Mouse (Mus musculus) MEL (cell line): ENCODE measurements around the gene Cebpzos. TPM values are rescaled to one million over a fixed set of nuclear protein-coding genes. Genes with fewer than 3 reads are reported as not detected.

Experiments
- DNase-seq: peaks from one replicate; pipeline ENCODE4 v3.0.0; 2011; ENCODE audit warnings: low read depth, low spot score
- H3K27ac ChIP-seq: 2 replicates; pipeline ENCODE4 v1.5.1; 2012; ENCODE audit warnings: low read depth, mild to moderate bottlenecking, control low read depth, low read length, moderate library complexity; ENCODE audit not compliant: control insufficient read depth
- H3K27me3 ChIP-seq, 2 experiments: fragments of 150-350 bp in 1 of 2; sonication (generic) in 1 of 2; 2 replicates each; pipeline ENCODE4 v1.6.1; 2012; ENCODE audit warnings: low read length in 2 of 2, mild to moderate bottlenecking in 2 of 2, improper control_type of control experiment in 1 of 2, moderate library complexity in 1 of 2; ENCODE audit not compliant: insufficient read depth in 2 of 2, control insufficient read depth in 1 of 2
- H3K36me3 ChIP-seq, 2 experiments: 2 replicates each; pipeline ENCODE4 v1.6.1; 2012 to 2014; ENCODE audit warnings: low read length in 2 of 2, improper control_type of control experiment in 1 of 2, inconsistent platforms in 1 of 2, mild to moderate bottlenecking in 1 of 2; ENCODE audit not compliant: insufficient read depth in 2 of 2, control insufficient read depth in 1 of 2
- H3K4me1 ChIP-seq, 2 experiments: fragments of 150-350 bp in 1 of 2; sonication (generic) in 1 of 2; 2 replicates each; pipeline ENCODE4 v1.6.1; 2012; ENCODE audit warnings: low read length in 2 of 2, improper control_type of control experiment in 1 of 2, mild to moderate bottlenecking in 1 of 2; ENCODE audit not compliant: insufficient read depth in 2 of 2, control insufficient read depth in 1 of 2
- H3K4me3 ChIP-seq, 2 experiments: fragments of 150-350 bp in 1 of 2; sonication (generic) in 1 of 2; 2 replicates each; pipeline ENCODE4 v1.5.1; 2012; ENCODE audit warnings: low read depth in 2 of 2, low read length in 2 of 2, mild to moderate bottlenecking in 2 of 2, moderate library complexity in 2 of 2, control low read depth in 1 of 2, improper control_type of control experiment in 1 of 2; ENCODE audit not compliant: control insufficient read depth in 1 of 2, insufficient read depth in 1 of 2
- H3K79me2 ChIP-seq: 2 replicates; pipeline ENCODE4 v1.6.1; 2012; ENCODE audit warnings: mild to moderate bottlenecking, low read length, moderate library complexity; ENCODE audit not compliant: control insufficient read depth, poor library complexity, insufficient read depth
- H3K9ac ChIP-seq: 2 replicates; pipeline ENCODE4 v1.6.1; 2012; ENCODE audit warnings: low read depth, mild to moderate bottlenecking, control low read depth, low read length, moderate library complexity; ENCODE audit not compliant: control insufficient read depth, poor library complexity, severe bottlenecking
- H3K9me3 ChIP-seq: fragments of 150-350 bp; sonication (generic); replicated peaks from 2 replicates; pipeline ENCODE4 v1.6.1; 2012; ENCODE audit warnings: mild to moderate bottlenecking, low read length, improper control_type of control experiment, moderate library complexity; ENCODE audit not compliant: insufficient read depth
- CHD2 ChIP-seq: IDR thresholded peaks from 2 replicates; pipeline ENCODE4 v1.6.1; 2011; ENCODE audit warnings: low read length, improper control_type of control experiment
- CTCF ChIP-seq, 3 experiments: IDR thresholded peaks in 2 of 3; conservative IDR thresholded peaks in 1 of 3; 2 replicates each; pipeline ENCODE4 v1.5.1; 2011 to 2012; ENCODE audit warnings: low read length in 3 of 3, low read depth in 2 of 3, mild to moderate bottlenecking in 2 of 3, improper control_type of control experiment in 1 of 3, inconsistent platforms in 1 of 3, mixed read lengths in 1 of 3, moderate library complexity in 1 of 3; ENCODE audit not compliant: control insufficient read depth in 1 of 3, insufficient read depth in 1 of 3, poor library complexity in 1 of 3, severe bottlenecking in 1 of 3
- ELF1 ChIP-seq: IDR thresholded peaks from 2 replicates; pipeline ENCODE4 v1.6.1; 2014; ENCODE audit warnings: low read depth, mild to moderate bottlenecking, inconsistent platforms, low read length, improper control_type of control experiment, moderate library complexity
- EP300 ChIP-seq, 2 experiments: IDR thresholded peaks; 2 replicates each; pipeline ENCODE4 v1.6.1; 2011; ENCODE audit warnings: improper control_type of control experiment in 2 of 2, low read length in 2 of 2, low read depth in 1 of 2, mild to moderate bottlenecking in 1 of 2
- GABPA ChIP-seq: IDR thresholded peaks from 2 replicates; pipeline ENCODE4 v1.6.1; 2012; ENCODE audit warnings: low read depth, mild to moderate bottlenecking, inconsistent platforms, low read length, improper control_type of control experiment, moderate library complexity
- HCFC1 ChIP-seq: IDR thresholded peaks from 2 replicates; pipeline ENCODE4 v1.6.1; 2012; ENCODE audit warnings: low read depth, mild to moderate bottlenecking, inconsistent platforms, low read length, improper control_type of control experiment, moderate library complexity
- JUND ChIP-seq: IDR thresholded peaks from 2 replicates; pipeline ENCODE4 v1.6.1; 2011; ENCODE audit warnings: low read depth, mild to moderate bottlenecking, improper control_type of control experiment, low read length
- MAX ChIP-seq: IDR thresholded peaks from 2 replicates; pipeline ENCODE4 v1.6.1; 2011; ENCODE audit warnings: low read length, improper control_type of control experiment
- MXI1 ChIP-seq: IDR thresholded peaks from 2 replicates; pipeline ENCODE4 v1.6.1; 2011; ENCODE audit warnings: mild to moderate bottlenecking, low read depth, low read length, improper control_type of control experiment
- MYC ChIP-seq: IDR thresholded peaks from 2 replicates; pipeline ENCODE4 v1.6.1; 2011; ENCODE audit warnings: low read depth, mild to moderate bottlenecking, low read length, improper control_type of control experiment, moderate library complexity
- POLR2AphosphoS2 ChIP-seq: IDR thresholded peaks from 2 replicates; pipeline ENCODE4 v1.6.1; 2011; ENCODE audit warnings: low read length, improper control_type of control experiment
- POLR2AphosphoS5 ChIP-seq: IDR thresholded peaks from 2 replicates; pipeline ENCODE4 v1.6.1; 2012; ENCODE audit warnings: low read depth, borderline replicate concordance, mild to moderate bottlenecking, inconsistent platforms, low read length, moderate library complexity, mixed read lengths
- RAD21 ChIP-seq: IDR thresholded peaks from 2 replicates; pipeline ENCODE4 v1.6.1; 2011; ENCODE audit warnings: mild to moderate bottlenecking, low read depth, low read length, improper control_type of control experiment
- RCOR1 ChIP-seq: IDR thresholded peaks from 2 replicates; pipeline ENCODE4 v1.6.1; 2012; ENCODE audit warnings: low read depth, mild to moderate bottlenecking, inconsistent platforms, low read length, improper control_type of control experiment
- SIN3A ChIP-seq: IDR thresholded peaks from 2 replicates; pipeline ENCODE4 v1.6.1; 2012; ENCODE audit warnings: low read length, improper control_type of control experiment, inconsistent platforms
- SMC3 ChIP-seq: IDR thresholded peaks from 2 replicates; pipeline ENCODE4 v1.6.1; 2011; ENCODE audit warnings: low read depth, low read length, improper control_type of control experiment
- TCF12 ChIP-seq: IDR thresholded peaks from 2 replicates; pipeline ENCODE4 v1.6.1; 2014; ENCODE audit warnings: low read depth, mild to moderate bottlenecking, inconsistent platforms, low read length, improper control_type of control experiment, moderate library complexity
- UBTF ChIP-seq: IDR thresholded peaks from 2 replicates; pipeline ENCODE4 v1.6.1; 2012; ENCODE audit warnings: low read depth, mild to moderate bottlenecking, inconsistent platforms, low read length, improper control_type of control experiment, moderate library complexity, borderline replicate concordance; ENCODE audit not compliant: insufficient read depth
- USF1 ChIP-seq: IDR thresholded peaks from 2 replicates; pipeline ENCODE4 v1.6.1; 2014; ENCODE audit warnings: low read depth, mild to moderate bottlenecking, inconsistent platforms, low read length, improper control_type of control experiment, moderate library complexity
- ZC3H11A ChIP-seq: IDR thresholded peaks from 2 replicates; pipeline ENCODE4 v1.6.1; 2012; ENCODE audit warnings: low read depth, mild to moderate bottlenecking, inconsistent platforms, low read length, improper control_type of control experiment
- ZKSCAN1 ChIP-seq: IDR thresholded peaks from 2 replicates; pipeline ENCODE4 v1.6.1; 2012; ENCODE audit warnings: low read depth, mild to moderate bottlenecking, inconsistent platforms, low read length, improper control_type of control experiment, moderate library complexity
- ZMIZ1 ChIP-seq: IDR thresholded peaks from 2 replicates; pipeline ENCODE4 v1.6.1; 2012; ENCODE audit warnings: low read depth, mild to moderate bottlenecking, inconsistent platforms, low read length, improper control_type of control experiment, moderate library complexity
- polyA plus RNA-seq, 2 experiments: library from polyadenylated mRNA; stranded (reverse) in 1 of 2; unstranded in 1 of 2; fragments of >175 nt in 1 of 2; fragments of >200 nt in 1 of 2; gene quantifications; 2 replicates each; pipeline versions ENCODE4 v1.2.1 to v1.2.4; 2012; ENCODE audit warnings: low replicate concordance in 2 of 2, low read depth in 1 of 2; ENCODE audit not compliant: insufficient read length in 2 of 2, insufficient read depth in 1 of 2, missing spikeins in 1 of 2
- total RNA-seq: library from RNA; depleted of rRNA; stranded (reverse); fragments of 300-350 nt; gene quantifications from 2 replicates; pipeline ENCODE4 v1.2.3, GENCODE M21; 2012

Gene Cebpzos
- total and polyA plus RNA-seq, 3 experiments: 18.9 to 30.2 TPM; not detected in 1

DNA sequence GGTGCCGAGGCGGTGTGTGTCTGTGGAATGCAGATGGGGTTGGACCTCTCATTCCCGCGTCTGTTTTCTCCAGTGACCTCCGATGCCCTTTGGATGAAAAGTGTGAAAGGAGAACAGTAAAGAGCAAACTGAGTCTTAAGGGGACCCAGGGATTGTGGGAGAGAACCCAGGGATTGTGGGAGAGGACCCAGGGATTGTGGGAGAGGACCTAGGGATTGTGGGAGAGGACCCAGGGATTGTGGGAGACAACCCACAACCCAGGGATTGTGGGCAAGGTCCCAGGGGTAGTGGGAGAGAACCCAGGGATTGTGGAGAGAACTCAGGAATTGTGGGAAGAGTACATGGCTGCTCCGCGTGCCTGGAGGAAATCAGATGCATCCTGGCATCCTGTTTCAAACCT lies 21.3 kb upstream of the Cebpzos start:
- no peak for DNase-seq
- H3K27ac ChIP-seq: no peak overlapping the region
- no peaks in the 10 kb centered on the region for H3K4me1 ChIP-seq
- no peaks in the 10 kb centered on the region for H3K36me3 ChIP-seq
- H3K27me3 ChIP-seq: no peaks in the 10 kb centered on the region
- no peak overlapping the region for H3K4me3 ChIP-seq
- TF ChIP-seq CHD2 (no peak), HCFC1 (no peak), TCF12 (no peak), RAD21 (no peak), JUND (no peak), EP300 (IDR thresholded peaks at IDR 0.05; ENCODE audit: low read depth in 1 of 2, low read length in 2 of 2) (no peak), MYC (no peak), SIN3A (no peak), ZMIZ1 (no peak), ZKSCAN1 (no peak)
- TF ChIP-seq, all 39 proteins: peak for 0
- Histone ChIP-seq H3K9me3 (no peaks in the 10 kb centered on the region), H3K79me2 (no peaks in the 10 kb centered on the region), H3K9ac (no peak overlapping the region)

DNA sequence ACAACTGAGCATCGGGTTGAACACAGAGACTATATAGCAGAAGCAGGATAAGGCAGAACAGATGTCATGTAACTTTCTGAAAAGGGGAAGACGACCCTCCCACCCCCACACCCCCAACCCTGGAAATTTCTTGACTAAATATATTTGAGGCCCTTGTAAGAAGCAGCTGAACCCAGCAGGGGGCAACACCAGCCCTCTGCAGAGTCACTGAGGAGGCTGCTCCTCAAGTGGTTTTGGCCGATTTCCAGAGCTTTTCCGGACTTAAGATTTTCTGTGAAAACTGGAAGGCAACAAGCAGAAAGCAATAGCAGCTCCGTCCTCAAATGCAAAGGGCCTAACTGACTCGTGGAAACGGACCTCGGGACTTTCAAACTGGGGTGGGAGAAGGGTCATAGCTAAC lies 20.9 kb upstream of the Cebpzos start:
- Histone ChIP-seq H3K9me3 (no peaks in the 10 kb centered on the region), H3K4me3 (peak overlapping the region; percentile 5 to 20; a peak in 2 of 4 replicates), H3K9ac (no peak overlapping the region), H3K27me3 (no peaks in the 10 kb centered on the region), H3K27ac (no peak overlapping the region), H3K4me1 (no peaks in the 10 kb centered on the region), H3K36me3 (no peaks in the 10 kb centered on the region), H3K79me2 (no peaks in the 10 kb centered on the region)
- DNase-seq: peak; percentile 80
- TF ChIP-seq ELF1 (no peak), RAD21 (peak; percentile 76), MAX (no peak), UBTF (no peak), JUND (no peak), MXI1 (no peak), GABPA (no peak), ZC3H11A (peak; percentile 62), POLR2AphosphoS5 (no peak), POLR2AphosphoS2 (no peak), CTCF (IDR thresholded peaks at IDR 0.05 in 2 of 3, conservative IDR thresholded peaks at IDR 0.05 in 1 of 3; ENCODE audit: control insufficient read depth in 1 of 3, insufficient read depth in 1 of 3, low read depth in 2 of 3, low read length in 3 of 3, poor library complexity in 1 of 3, severe bottlenecking in 1 of 3) (peak; percentile 40 to 77 (median 64)), MYC (no peak), RCOR1 (no peak; the same call in 1 of the 2 replicates), USF1 (no peak), SMC3 (peak; percentile 71), ZMIZ1 (no peak)
